Mouse (Mus musculus) erythroblast, embryonic 14.5 days (primary cell): ENCODE data around the gene Pcbp1.

ENCODE experiments used
- GATA1 ChIP-seq: IDR thresholded peaks from 2 replicates; pipeline ENCODE4 v1.6.1; 2012; ENCODE audit warnings: low read length, inconsistent platforms, mixed read lengths
- TAL1 ChIP-seq: IDR thresholded peaks from 3 replicates; pipeline ENCODE4 v1.6.1; 2012; ENCODE audit warnings: low read length, inconsistent platforms, mixed read lengths

GRCm38 (mm10) chr6:86519767-86520345, 6.3 kb downstream of the Pcbp1 start:
- TF ChIP-seq GATA1: no peak
- TF ChIP-seq TAL1: no peak
